Mouse (Mus musculus): ENCODE results near the gene Spata46.

DNA sequence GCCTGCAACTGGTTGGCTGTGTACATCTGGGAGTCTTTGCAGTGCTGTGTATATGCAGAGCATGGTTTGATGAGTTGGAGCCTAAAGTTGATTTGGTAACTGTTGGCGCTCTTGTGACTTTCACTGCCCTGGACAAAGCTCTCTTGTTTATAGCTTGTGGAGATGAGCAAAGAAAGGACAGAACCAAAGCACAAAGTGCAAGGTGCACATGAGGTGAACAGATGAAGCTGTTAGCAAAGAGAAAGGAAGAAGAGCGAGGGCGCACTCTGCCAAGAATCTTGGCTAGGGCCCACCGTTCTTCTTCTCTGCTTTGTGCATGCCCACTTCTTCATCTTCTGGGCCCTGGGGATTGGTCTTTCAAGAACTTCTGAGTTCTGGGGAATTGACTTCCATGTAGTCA is 35.3 kb downstream of the Spata46 start:
- no peak for TF ChIP-seq CHD2 (IDR thresholded peaks at IDR 0.05; ENCODE audit: low read length)
- TF ChIP-seq CTCF (conservative IDR thresholded peaks at IDR 0.05 in 1 of 2, IDR thresholded peaks at IDR 0.05 in 1 of 2; ENCODE audit: low read depth in 2 of 2, low read length in 2 of 2) = no peak
- TF ChIP-seq MAX (IDR thresholded peaks at IDR 0.05; ENCODE audit: low read length) = no peak
- TF ChIP-seq POLR2A (IDR thresholded peaks at IDR 0.05; ENCODE audit: low read depth, low read length) = no peak
- TF ChIP-seq USF2 (conservative IDR thresholded peaks at IDR 0.05; ENCODE audit: low read depth, low read length) = no peak

Measured in CH12.LX (cell line).